Mouse (Mus musculus) forebrain, postnatal 0 days (tissue): Measurements from ENCODE around the gene Arhgef17. TPM values are rescaled to one million over a fixed set of nuclear protein-coding genes. Genes with fewer than 3 reads are reported as not detected.
A peak's percentile ranks its signal among the peaks of the same experiment; 100 is the strongest.

ENCODE experiments used
- ATAC-seq: fragments of 200-750 bp; cut with Nextera tagmentation; 2 replicates; pipeline ENCODE4 v1.8.0; 2017; ENCODE audit warnings: mild to moderate bottlenecking, moderate library complexity
- DNase-seq: peaks from one replicate; pipeline ENCODE4 v3.0.0-alpha.2; 2015
- H3K27ac ChIP-seq: fragments of 300-500 bp; sonication (generic); 2 replicates; pipeline ENCODE4 v1.5.1; 2014; ENCODE audit warnings: low read depth, mild to moderate bottlenecking, antibody characterized with exemption, low read length, moderate library complexity, mixed read lengths
- H3K27me3 ChIP-seq: fragments of 300-500 bp; sonication (generic); 2 replicates; pipeline ENCODE4 v1.6.1; 2014; ENCODE audit warnings: mild to moderate bottlenecking, low read length, mixed read lengths; ENCODE audit not compliant: insufficient read depth
- H3K36me3 ChIP-seq: fragments of 300-500 bp; sonication (generic); 2 replicates; pipeline ENCODE4 v1.6.1; 2014; ENCODE audit warnings: mild to moderate bottlenecking, moderate library complexity; ENCODE audit not compliant: insufficient read depth
- H3K4me1 ChIP-seq: fragments of 300-500 bp; sonication (generic); 2 replicates; pipeline ENCODE4 v1.6.1; 2014; ENCODE audit warnings: antibody characterized with exemption; ENCODE audit not compliant: insufficient read depth
- H3K4me2 ChIP-seq: fragments of 300-500 bp; sonication (generic); 2 replicates; pipeline ENCODE4 v1.6.1; 2014; ENCODE audit warnings: low read depth, mild to moderate bottlenecking, moderate library complexity
- H3K4me3 ChIP-seq: fragments of 300-500 bp; sonication (generic); 2 replicates; pipeline ENCODE4 v1.5.1; 2014; ENCODE audit warnings: low read depth, low read length, mixed read lengths
- H3K9ac ChIP-seq: fragments of 300-500 bp; sonication (generic); 2 replicates; pipeline ENCODE4 v1.6.1; 2014; ENCODE audit warnings: mild to moderate bottlenecking
- H3K9me3 ChIP-seq: fragments of 300-500 bp; sonication (generic); 2 replicates; pipeline ENCODE4 v1.6.1; 2016; ENCODE audit warnings: low read length
- CTCF ChIP-seq: sonication (generic); IDR thresholded peaks from 2 replicates; pipeline ENCODE4 v1.5.1; 2016; ENCODE audit warnings: antibody characterized with exemption, control low read depth, low read depth
- WGBS: fragments of 180-500 bp; shearing (Covaris S2); extraction: QIAGEN DNeasy Blood & Tissue Kit; methylation state at CpG from one replicate; pipeline ENCODE4 v1.1.7; 2014; 5-methylcytosine and 5-hydroxymethylcytosine counted together
- polyA plus RNA-seq: library from polyadenylated mRNA; unstranded; fragments of >200 nt; fragmentation: Nextera tagmentation; extraction: Ambion mirVana; gene quantifications from 2 replicates; pipeline ENCODE4 v1.2.1, GENCODE M21; 2015
- total RNA-seq: library from RNA; depleted of rRNA; stranded (reverse); fragments of >200 nt; gene quantifications from 2 replicates; pipeline ENCODE4 v1.2.3, GENCODE M21; 2014

Arhgef17 gene
- total and polyA plus RNA-seq, 2 experiments from 2014 or later: 12.5 to 52.7 TPM

DNA sequence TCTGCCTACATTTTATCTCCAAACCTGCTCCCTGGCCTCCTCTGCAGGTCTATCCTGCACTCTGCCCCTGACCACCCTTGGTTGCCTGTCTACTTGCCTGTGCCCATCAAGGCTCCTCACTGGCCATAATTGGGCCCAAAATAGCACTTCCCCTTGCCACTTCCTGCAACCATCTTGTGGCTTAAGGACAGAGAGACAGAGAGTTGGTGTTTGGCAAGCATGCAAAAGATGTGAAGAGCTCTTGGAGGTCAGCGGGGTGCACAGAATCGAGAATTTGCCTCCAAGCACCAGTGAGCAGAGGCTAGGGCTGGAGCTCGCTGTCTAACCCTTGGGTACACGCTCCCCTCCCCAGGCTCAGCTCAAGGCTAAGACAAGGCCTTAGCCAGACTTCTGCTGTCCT is 63.4 kb downstream of the Arhgef17 start:
- TF ChIP-seq CTCF: no peak
- 73% methylated on average over 4 of the region's 4 CpGs for WGBS
- Histone ChIP-seq H3K9me3 (no peaks in the 10 kb centered on the region), H3K27me3 (no peaks in the 10 kb centered on the region), H3K36me3 (peaks cover 21% of the 10 kb centered on the region), H3K4me2 (no peak overlapping the region), H3K27ac (no peak overlapping the region), H3K4me1 (no peaks in the 10 kb centered on the region), H3K9ac (no peak overlapping the region), H3K4me3 (no peak overlapping the region)
- no peak for ATAC-seq
- no peak for DNase-seq

DNA sequence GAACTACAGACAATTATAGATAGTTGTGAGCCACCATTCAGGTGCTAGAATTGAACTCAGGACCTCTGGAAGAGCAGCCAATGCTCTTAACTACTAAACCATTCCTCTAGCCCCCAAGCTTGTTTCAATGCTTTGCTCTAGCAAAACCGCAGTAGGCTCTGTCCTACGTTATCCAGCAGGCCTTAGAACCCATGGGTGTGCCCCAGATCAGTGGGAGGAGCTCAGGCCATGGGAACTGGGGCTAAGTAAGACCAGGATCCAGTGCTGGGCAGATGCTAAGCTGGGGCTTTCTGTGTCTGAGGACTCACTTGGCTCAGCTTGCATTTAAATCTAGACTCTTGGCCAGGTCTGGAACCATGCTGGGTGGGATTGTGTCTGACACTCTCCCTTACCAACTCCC is 64.3 kb downstream of the Arhgef17 start:
- Histone ChIP-seq H3K4me1 (no peaks in the 10 kb centered on the region), H3K36me3 (peaks cover 11% of the 10 kb centered on the region)
- 62% methylated on average over 2 of the region's 2 CpGs for WGBS

GRCm38 (mm10) chr7:100866675-100867074 is 65.2 kb downstream of the Arhgef17 start:
- DNase-seq (peak; percentile 83), ATAC-seq (no peak)
- TF ChIP-seq CTCF: peak; percentile 83
- Histone ChIP-seq H3K4me2 (no peak overlapping the region), H3K4me1 (no peaks in the 10 kb centered on the region), H3K4me3 (no peak overlapping the region), H3K27me3 (no peaks in the 10 kb centered on the region), H3K36me3 (peaks cover 3% of the 10 kb centered on the region; the same call in 1 of the 2 replicates), H3K9ac (no peak overlapping the region), H3K27ac (no peak overlapping the region), H3K9me3 (no peaks in the 10 kb centered on the region)
- WGBS: 6% methylated on average over 3 of the region's 3 CpGs

More for the DNA sequence above, 64.3 kb downstream of the Arhgef17 start:
- no peaks in the 10 kb centered on the region for H3K27me3 ChIP-seq
- H3K4me2 ChIP-seq: no peak overlapping the region
- ATAC-seq: no peak
- no peak for TF ChIP-seq CTCF
- no peaks in the 10 kb centered on the region for H3K9me3 ChIP-seq
- H3K9ac ChIP-seq: no peak overlapping the region
- no peak overlapping the region for H3K27ac ChIP-seq
- no peak for DNase-seq
- no peak overlapping the region for H3K4me3 ChIP-seq

DNA sequence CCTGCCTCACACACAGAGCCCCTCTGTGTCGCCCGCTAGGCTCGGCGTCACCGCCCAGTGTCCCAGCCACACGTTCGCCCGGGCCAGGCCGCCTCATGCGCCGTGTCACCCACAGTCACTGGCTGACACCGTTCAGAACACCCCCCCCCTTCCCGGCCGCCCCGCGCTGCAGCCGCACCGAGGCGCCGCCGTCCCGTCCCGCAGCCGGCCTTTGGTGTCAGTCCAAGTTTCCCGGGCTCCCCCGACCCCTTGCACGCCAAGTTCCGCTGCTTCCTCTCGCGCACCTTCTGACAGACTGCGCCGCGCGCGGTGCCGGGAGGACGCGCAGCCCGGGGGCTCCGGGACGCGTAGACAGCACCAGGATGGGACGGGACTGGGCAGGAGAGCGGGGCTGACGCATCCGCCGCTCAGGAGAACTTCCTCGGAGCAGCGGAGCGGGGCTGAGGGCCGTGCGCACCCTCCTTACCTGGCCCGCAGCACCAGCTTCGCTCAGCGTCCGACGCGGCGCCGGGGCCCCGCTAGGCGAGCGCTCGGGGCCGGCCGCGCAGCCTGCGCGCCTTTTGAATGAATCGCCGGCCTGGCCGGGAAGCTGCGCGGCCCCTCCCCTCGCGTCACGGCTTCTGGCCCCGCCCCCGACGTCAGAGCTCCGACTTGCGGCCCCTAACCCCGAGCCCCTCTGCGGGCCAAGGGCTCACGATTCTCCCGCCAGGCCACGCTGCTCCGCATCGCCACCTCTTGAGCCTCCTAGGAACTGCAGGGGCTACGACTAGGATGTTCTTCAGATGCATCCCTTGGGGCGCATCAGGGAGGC is 68.9 kb downstream of the Arhgef17 start, which contains the start of gene Relt:
Relt (minus strand) TSS at position 619 of the 811 bp plus-strand sequence.
- ATAC-seq (peak; percentile 90), DNase-seq (peak; percentile 94)
- Histone ChIP-seq H3K9ac (peak within 1 kb of the TSS; percentile 69), H3K4me3 (peak within 1 kb of the TSS; percentile 63), H3K36me3 (no peaks in the 10 kb centered on the region), H3K4me2 (peak within 1 kb of the TSS; percentile 94), H3K9me3 (no peaks in the 10 kb centered on the region), H3K27me3 (no peaks in the 10 kb centered on the region), H3K4me1 (no peaks in the 10 kb centered on the region), H3K27ac (peak within 1 kb of the TSS; percentile 73)
- TF ChIP-seq CTCF: peak; percentile 86
- WGBS: 3% methylated on average over 90 of the region's 91 CpGs

GRCm38 (mm10) chr7:100862353-100862752 is 69.6 kb downstream of the Arhgef17 start:
- 8% methylated on average over 4 of the region's 4 CpGs for WGBS
- no peak for TF ChIP-seq CTCF
- DNase-seq (no peak), ATAC-seq (peak; percentile 1; the same call in 1 of the 2 replicates)
- H3K4me1 ChIP-seq: no peaks in the 10 kb centered on the region
- H3K27me3 ChIP-seq: no peaks in the 10 kb centered on the region
- no peaks in the 10 kb centered on the region for H3K36me3 ChIP-seq
- no peaks in the 10 kb centered on the region for H3K9me3 ChIP-seq
- peak overlapping the region; percentile 69 for H3K9ac ChIP-seq
- H3K27ac ChIP-seq: no peak overlapping the region
- H3K4me3 ChIP-seq: peak overlapping the region; percentile 63
- H3K4me2 ChIP-seq: peak overlapping the region; percentile 94

GRCm38 (mm10) chr7:100861209-100861608 is 70.7 kb downstream of the Arhgef17 start:
- ATAC-seq: no peak
- H3K27me3 ChIP-seq: no peaks in the 10 kb centered on the region
- H3K27ac ChIP-seq: no peak overlapping the region
- H3K4me1 ChIP-seq: no peaks in the 10 kb centered on the region
- H3K4me3 ChIP-seq: no peak overlapping the region
- H3K4me2 ChIP-seq: no peak overlapping the region
- no peaks in the 10 kb centered on the region for H3K36me3 ChIP-seq
- TF ChIP-seq CTCF: no peak
- no peak for DNase-seq
- 89% methylated on average over 5 of the region's 5 CpGs for WGBS
- H3K9me3 ChIP-seq: no peaks in the 10 kb centered on the region
- no peak overlapping the region for H3K9ac ChIP-seq

DNA sequence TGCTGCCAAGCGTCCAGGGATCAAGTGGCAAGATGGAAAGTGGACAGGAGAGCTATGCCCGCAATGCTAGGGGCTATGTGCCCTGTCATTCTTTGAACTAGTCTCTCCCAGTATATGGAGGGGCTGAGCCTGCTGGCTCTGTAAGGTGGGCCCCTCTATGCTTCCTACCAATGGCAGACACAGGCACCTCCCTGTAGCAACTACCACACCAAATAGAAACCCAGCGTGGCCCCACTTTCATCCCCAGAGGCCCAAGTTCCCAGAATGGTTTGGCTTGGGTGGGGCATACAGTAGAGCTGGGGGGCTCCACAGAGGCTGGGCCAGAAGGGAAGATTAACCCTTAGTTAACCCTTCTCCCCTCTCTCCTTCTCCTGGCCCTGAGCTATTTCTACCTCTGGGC is 71.5 kb downstream of the Arhgef17 start:
- Histone ChIP-seq H3K4me2 (no peak overlapping the region), H3K27ac (no peak overlapping the region), H3K27me3 (no peaks in the 10 kb centered on the region), H3K9me3 (no peaks in the 10 kb centered on the region), H3K4me1 (0 out of 2 replicates have a peak, but pooled peaks cover 2% of the 10 kb centered on the region), H3K9ac (no peak overlapping the region), H3K4me3 (no peak overlapping the region), H3K36me3 (no peaks in the 10 kb centered on the region)
- DNase-seq: no peak
- no peak for ATAC-seq
- no peak for TF ChIP-seq CTCF
- 88% methylated on average over 3 of the region's 3 CpGs for WGBS
